Mouse (Mus musculus) thymus, postnatal 36 days (tissue): ENCODE results near the gene Atp13a2.

Experiments used
- DNase-seq, 2 experiments: peaks; one replicate each; pipeline ENCODE4 v3.0.0; 2022; ENCODE audit warnings: mixed read lengths in 2 of 2

Gene Atp13a2

DNA sequence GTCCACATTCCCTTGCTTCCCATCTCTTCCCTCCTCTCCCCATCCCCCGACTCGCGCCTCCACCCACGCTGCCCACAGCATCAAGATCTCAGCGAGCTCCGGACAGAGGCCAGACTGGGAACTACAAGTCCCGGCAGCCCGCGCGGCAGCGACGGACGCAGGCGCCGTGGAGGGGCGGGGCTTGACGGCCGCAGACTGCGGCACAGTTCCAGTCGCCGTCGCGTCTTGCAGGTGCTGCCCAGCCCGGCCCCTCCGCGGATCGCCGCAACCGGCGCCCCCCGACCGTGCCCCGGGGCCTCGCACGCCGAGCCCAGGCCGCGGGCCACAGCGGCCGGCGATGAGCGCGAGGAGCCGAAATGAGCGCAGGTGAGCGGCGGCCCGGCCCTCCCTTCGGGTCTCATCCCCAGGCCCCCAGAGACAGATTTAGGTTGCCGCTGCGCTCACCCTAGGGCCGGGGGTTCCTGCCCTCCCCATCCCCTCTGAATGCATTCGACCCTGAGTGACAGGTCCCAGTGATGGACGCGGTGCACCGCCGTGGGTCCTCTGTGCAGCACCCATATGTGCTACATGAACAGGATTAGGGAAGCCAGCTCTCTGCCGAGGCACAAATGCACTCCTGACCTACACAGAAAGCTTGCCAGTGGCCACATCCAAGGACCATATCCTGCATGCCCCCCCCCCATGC is at the start of gene Atp13a2:
TSS of gene Atp13a2 (plus strand) at position 163 of the 685 bp plus-strand sequence.
- DNase-seq, result peak; percentile 90

DNA sequence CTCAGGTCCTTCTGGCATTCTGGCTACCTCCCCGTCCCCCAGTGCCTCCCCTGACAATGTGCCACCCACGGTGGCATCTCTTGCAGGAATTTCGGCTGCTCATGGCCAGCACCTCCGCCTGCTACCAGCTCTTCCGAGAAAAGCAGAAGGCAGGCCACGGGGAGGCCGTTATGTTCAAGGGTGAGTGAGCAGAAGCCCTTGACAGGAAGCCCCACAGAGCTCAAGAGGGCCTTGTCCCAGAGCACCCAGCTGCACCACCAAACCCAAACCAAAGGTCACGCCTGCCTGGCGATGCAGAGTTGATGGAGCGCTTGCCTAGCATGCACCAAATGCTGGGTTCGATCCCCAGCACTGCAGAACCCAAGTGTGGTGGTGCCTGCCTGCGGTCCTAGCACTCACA is 42.3 kb upstream of the Atp13a2 start:
- DNase-seq, result peak; percentile 73 to 79

DNA sequence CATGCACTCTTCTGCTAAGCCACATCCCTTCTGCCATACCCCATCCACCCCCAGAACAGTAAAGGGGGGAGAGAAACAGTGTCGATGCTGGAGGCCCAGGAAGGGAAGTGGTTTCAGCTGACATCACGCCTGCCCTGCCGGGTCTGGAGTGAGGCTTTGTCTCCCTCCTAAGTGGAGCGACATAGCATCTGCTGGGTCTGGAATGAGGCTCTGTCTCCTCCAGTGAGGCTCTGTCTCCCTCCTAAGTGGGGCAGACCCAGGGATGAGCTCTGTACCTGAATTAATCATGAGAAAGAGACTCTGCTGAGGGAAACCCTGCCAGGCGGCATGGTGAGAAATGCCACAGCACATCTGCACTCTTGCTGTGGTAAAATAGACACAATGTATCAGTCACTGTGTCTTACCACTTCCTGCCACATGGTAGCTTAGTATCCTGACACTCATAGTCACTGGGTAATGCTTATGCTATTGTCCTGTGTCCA is 41.7 kb upstream of the Atp13a2 start:
- peak; percentile 89 to 91 for DNase-seq

DNA sequence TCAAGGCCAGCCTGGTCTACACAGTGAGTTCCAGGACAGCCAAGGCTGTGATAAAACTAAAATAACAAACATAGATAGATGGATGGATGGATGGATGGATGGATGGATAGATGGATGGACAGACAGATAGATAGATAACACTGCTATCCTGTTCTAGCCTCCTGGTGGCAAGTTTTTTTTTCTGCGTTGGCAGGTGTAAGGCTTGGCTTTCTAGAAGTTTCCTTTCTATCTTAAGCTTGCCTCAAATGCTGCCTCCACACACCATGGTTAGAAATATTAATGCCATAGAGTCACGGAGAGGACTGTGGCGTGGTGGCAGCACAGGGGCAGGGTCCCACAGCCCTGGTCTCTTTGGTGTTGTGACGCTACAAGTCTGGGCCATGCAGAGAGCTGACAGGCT is 41.1 kb upstream of the Atp13a2 start:
- peak in 1 of 2 experiments; percentile 41 for DNase-seq

DNA sequence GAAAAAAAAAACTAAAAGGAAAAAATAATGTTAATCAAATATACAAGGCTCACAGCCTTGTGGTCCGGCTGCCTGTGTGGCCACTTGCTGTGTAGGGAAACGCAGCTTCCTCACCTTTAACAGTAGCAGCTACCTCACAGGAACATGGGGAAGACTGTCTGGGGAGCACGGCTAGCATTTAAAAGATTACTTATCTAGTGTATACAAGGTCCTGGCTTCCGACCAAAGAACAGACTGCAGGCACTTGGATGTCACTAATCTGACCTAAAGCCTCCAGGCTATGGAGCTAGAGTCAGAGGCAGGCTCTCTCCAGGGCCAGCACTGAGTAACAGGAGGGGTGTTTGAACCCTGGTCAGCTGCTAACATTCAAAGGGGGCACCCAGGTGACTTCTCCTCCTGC is 40.6 kb upstream of the Atp13a2 start:
- peak in 1 of 2 experiments; percentile 39 for DNase-seq

DNA sequence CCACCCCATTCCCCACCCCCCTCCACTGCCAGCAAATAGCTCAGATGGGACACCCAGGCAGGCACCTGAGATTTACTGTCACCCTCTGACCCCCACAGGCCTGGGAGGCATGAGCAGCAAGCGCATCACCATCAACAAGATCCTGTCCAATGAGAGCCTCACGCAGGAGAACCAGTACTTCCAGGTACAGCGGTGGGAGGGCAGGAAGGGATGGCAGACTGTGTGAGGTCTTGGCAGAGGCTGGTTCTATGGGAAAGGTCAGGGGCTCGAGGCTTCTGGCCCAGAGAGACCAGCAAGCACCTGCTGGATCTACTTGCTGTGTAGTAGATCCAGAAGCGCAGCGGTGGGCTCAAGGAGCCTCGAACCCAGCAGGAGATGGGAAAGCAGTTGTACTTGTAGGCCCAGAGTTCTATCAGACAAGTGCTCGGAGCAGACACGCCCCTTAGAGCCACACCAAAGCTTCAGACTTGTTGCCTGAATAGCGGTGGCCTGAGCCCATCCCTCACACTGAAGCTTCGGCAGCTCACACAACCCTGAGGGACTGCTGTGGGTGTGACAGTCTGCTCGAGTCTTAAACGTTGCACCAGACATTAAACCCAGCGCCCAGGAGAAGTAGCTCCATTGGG is 40.0 kb upstream of the Atp13a2 start:
- DNase-seq, result peak in 1 of 2 experiments; percentile 47

DNA sequence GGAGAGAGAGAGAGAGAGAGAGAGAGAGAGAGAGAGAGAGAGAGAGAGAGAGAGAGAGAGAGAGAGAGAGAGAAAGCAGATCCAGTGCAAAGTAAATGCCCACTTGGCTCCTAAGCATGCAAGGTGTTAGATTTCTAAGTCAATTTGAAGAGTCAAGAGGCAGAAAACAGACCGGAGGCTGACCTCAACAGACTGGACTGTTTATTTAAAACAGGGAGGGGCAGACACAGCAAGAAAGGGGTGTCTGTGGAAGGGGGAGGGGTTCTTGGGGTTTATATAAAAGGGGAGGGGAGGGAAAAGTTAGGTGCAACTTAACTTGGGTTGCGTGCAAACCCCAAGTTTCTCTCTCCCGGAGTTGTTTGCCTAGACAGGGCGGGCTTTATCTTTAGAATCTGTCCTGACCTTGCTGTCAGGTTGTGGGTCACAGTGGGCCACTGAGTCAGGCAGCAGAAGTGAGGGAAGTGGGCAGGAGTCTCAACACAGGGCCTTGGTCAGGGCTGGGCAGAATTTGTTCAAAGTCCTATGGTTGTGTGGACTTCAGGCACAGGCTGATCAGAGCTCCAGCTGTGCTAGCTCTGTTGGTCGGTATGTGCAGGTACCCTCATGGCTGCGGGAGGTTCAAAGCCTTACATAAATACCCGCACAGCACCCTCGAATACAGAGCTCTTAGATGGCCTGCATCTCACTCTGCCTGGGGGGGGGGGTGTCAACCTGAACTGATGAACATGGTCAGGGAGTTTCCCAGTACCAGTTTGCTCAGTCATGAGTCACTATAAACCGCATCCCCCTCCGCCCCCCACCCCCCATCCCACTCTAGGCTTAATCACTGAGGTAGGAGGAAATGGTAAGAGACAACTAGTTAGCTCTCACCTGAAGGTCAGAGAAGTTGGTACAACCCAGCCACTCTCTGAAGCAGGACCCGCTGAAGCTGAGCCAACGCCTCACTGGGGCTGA is 38.9 kb upstream of the Atp13a2 start:
- no peak for DNase-seq

DNA sequence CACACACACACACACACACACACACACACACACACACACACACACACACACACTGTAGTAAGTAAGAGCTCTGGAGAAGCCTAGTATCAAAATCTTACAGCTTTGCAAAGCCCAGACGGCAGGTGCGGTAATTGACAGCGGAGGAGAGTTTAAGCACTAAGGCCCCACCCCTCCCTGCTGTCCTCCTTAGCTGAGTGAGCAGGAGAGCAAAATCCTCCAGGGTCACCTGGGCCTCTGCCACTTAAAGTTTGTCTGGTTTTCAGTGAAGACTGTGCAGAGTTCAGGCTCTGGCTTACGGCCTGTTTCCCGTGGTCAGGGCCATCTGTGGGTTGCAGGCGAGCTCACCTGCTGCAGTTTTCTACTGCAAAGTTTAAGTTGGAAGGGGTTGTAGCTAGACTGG is 38.2 kb upstream of the Atp13a2 start:
- DNase-seq, result peak; percentile 60 to 72

DNA sequence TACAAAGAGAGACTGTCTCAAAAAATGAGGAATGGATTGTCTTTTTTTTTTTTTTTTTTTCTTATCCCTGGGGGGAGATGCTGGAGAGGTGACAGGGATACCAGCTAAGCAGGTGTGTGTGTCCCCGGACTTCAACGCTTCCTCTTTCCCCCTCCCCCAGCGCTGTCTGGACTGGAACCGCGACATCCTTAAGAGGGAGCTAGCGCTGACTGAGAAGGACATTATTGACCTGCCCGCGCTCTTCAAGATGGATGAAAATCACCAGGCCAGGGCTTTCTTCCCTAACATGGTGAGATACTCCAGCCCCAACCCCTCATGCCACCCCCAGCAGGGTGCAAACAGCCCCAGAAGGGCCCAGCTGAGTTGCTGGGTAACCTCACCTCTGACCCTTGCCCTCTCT is 37.6 kb upstream of the Atp13a2 start:
- peak; percentile 59 to 66 for DNase-seq

DNA sequence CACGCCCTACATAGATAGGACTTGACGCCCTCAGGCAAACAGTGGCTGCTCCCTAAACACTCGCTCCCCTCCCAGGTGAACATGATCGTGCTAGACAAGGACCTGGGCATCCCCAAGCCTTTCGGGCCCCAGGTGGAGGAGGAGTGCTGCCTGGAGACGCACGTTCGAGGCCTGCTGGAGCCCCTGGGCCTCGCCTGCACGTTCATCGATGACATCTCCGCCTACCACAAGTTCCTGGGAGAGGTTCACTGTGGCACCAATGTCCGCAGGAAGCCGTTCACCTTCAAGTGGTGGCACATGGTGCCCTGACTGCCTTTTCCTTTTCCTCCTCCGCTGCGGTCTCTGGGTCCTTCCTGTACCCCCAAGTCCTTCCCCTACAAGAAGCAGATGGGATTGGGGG is 37.1 kb upstream of the Atp13a2 start:
- peak; percentile 45 to 53 for DNase-seq

DNA sequence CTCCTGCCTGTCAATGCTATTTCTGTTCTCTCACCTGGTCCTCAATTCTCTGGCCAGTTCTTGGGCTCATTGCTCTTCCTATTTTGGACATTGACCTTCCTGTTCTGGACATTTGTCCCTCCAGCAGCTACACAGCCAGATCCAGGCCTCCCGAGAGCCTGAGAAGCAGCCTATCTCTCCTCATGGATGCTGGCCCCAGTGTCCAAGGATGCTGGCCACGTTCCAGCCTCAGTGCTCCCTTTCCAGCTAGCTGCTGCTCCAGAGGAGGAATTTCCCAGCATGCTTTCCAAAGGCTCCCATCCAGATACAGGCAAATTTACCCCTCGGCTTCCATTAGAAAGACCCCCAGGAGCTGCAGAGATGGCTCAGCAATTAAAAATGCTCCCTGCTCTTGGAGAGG is 36.1 kb upstream of the Atp13a2 start:
- DNase-seq, result no peak

DNA sequence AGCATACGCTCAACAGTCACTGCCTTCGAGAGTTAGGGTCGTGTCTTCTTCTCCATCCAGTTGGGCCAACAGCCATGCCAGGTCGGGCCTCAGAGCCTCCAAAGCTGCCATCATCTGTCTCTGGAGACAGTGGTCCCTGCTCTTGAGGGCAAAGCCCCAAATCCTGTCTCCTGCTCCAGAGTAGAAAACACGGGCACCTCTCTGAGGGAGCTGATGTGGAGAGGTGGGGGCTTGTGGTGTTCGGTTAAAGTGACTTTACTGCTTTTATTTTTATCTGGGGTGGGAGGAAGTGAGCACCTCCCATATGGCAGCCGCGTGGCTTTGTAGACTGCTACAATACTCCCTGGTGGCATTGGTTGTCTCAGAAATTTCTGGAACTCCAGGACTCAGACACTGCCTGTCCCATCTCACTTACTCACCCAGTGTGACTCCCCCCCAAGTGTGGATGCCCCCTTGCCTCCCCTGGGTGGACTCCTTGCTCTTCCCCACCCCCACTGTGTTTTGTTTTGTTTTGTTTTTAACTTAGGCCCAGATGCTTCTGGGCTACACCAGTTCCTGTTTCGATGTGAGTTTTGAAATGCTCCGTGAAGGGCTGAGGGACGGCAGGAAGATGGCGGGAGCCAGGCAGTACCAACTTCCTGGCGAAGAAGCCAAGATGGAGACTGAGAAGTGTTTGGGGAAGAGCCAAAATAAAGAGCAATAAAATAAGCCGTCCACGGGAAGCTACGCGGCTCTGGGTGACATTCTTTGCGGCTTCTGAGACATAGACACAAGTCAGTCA is 34.6 kb upstream of the Atp13a2 start:
- DNase-seq, result peak; percentile 60 to 63

DNA sequence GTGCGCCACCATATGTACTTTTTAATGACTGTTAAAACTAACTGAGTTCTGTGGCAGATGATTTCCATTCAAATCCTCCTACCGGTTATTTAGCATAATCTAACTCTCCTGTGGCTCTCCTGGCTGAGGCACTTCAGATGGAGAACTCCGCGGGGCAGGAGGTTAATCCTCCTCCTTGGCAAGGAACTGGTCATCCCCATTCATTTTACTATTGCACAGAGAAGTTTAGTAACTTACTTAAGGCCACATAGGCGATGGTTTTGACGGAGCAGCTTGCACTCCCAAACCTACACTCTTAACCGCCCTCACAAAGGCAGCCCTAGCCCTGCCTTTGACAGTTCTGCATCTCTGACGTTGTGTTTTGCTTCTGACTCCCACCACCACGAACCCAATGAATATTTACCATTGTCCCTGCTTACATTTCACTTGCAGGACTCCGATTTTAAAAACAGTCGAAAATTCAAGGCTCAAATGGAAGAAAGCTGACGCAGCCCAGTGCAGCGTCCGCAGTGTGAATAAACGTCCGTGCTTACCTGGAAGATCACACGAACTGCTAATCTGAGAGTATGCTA is 29.5 kb upstream of the Atp13a2 start:
- DNase-seq, result no peak

DNA sequence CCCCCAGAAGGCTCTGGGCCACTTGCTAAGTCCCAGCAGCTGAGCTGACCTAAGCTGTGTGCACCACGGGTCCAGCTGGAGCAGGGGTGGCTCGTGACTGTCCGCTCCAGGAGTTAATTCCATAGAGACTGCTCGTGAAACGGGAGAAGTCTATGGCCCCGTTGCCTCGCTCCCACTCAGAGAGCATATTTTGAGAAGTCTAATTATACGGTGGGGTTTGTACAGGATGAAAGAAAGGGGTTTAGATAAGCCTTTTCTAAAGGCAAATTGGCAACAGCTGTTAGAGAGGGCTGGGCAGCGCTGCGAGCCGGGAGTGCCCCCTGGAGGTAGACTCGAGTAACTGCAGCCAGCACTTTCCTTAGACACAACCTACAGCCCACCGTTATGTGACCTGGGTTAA is 28.9 kb upstream of the Atp13a2 start:
- DNase-seq, result peak; percentile 83 to 84

DNA sequence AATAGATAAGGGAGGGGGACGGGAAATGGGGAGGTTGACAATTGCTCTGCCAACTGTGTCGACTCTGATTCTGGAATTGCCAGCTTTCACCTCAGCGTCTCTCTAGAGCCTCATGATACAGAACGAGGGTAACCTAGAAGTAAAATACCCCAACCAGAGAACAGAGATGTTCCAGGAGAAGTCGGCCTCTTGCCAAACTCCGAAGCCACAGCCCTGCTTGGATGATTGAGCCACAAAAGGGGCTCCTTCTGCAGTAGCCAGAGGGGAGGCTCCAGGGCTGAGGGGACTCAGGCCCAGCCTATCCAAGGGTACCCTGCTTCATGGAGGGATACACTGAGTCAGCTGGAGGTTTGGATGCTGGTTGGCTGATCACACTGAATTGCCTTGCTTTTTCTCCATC is 28.4 kb upstream of the Atp13a2 start:
- no peak for DNase-seq

DNA sequence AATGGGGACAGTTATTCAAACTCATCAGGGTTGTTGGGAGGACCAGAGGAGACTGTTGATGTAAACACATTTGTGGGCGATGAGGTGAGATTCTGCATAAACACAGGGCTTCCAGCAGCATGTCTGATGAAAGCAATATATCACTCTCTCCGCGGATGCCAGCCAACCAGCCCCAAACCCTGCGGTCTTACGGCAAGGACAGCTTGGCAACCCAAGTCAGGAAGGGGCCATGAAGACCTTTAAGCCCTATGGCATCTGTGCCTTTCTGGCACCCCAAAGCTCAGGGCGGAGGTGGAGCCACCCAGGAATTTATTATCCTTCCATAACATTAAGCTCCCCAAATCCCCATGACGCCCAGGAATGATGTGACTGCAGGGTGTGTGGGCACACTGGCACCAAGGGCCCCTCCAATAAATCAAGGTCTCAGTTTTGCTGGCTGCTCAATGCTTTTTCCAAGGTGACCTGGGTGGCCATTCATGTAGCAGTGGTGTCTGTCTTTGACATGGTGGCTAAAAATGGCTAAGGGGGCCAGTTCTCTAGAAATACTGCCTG is 27.5 kb upstream of the Atp13a2 start:
- no peak for DNase-seq

DNA sequence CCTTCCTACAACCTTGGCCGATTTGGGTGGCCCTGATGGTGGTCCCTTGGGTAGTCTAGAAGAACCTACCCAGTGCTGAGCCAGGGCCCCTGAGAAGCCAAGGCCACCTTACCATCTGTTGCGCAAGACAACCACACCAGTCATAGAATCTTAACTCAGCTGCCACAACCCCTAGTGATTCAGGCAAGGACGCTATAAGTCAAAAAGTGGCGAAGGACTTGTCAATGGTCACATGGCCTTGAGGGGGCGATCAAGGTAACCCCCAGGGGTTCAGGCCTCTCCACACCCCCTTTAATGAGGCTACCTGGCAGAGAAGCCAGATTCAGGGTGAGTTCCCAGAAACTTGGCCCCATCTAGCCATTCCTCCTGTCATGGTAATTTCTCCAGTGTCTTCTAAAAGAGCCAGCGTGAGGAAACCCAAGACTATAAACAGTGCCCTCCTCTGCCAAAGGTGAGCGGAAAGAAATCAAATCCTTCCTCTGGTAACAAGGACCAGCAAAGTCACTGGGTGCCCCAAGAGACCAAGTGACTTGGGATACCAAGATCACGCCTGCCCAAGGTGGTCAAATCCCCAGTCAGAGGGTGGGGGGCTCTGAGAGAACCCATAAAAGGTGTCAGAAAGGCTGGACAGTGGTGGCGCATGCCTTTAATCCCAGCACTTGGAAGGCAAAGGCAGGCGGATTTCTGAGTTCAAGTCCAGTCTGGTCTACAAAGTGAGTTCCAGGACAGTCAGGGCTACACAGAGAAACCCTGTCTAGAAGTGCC is 26.8 kb upstream of the Atp13a2 start:
- no peak for DNase-seq

DNA sequence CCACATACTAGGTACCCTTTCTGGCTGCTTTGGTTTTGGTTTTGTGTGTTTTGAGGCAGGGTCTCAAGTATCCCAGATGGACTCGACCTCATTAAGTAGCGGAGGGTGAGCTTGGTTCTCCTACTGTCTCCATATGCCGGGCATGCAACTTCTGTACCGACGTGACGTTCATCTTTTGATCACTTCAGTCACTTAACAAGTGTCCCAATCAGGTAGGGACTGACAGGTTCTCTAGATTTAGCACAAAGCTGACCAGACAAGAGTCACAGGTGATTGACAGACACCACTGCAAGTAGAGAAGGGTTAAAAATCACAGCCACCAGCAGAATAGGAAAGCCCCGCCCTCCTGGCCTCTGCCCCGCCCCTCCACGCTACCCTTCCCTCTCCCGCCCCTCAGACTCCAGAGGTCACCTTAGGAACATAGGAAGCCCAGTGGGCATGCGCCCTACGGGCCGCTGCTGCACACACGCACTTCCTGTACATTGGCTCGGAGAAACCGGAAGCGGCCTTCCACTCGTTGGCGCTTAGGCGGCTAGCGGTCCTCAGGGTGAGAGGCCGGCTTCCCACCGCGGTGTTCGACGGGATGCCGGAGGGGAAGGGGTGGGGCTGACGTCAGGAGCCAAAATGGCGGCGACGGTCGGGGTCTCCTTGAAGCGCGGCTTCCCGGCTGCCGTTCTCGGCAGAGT is 25.7 kb upstream of the Atp13a2 start, which contains the start of gene Sdhb:
TSS of gene Sdhb (plus strand) at position 423 of the 686 bp plus-strand sequence.
- peak; percentile 92 to 96 for DNase-seq

DNA sequence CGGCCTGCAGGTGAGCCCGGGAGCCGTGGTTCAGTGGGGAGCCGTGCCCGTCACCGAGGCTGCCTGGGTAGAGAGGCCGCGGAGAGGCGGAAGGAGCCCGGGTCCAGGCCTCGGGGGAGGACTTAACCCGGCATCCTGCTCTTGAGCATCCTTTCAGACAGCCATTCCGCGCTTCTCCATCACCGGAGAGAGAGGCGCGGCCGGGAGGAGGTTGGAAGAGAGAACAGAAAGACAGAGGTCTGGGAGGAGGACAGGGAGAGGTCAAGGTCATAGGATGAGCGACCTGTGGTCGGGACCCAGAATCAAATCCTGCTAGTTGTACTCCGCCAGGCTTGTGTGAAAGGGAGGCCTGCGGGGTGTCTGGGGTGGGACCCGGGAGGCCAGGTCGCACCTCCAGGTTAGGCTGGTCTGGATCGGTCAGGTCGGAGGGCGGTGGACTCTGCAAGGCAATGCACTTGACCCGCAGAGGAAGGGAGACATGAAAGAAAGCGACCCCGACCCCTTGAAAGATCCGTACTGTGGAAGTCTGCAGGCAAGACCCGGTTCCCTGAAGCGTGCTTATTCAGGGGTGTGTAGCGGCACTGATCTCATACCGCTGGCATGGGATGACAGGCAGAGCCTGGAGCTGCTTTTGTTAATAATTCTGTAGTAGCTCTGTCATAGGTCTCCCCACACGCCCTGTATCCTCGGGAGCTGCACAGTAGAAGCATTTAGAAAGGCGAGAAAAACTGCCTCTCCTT is 25.0 kb upstream of the Atp13a2 start:
- DNase-seq, result no peak
